Mouse (Mus musculus) CH12.LX (cell line): ENCODE measurements around the gene Fry. TPM values are rescaled to one million over a fixed set of nuclear protein-coding genes. Genes with fewer than 3 reads are reported as not detected.
A peak's percentile ranks its signal among the peaks of the same experiment; 100 is the strongest.

Experiments used
- DNase-seq: peaks from one replicate; pipeline ENCODE4 v3.0.0-alpha.2; 2013; ENCODE audit errors: extremely low read depth
- H3K27ac ChIP-seq: 2 replicates; pipeline ENCODE4 v1.5.1; 2012; ENCODE audit warnings: low read depth, mild to moderate bottlenecking, control low read depth, moderate library complexity; ENCODE audit not compliant: insufficient read depth
- H3K27me3 ChIP-seq: replicated peaks from 2 replicates; pipeline ENCODE3; 2012; ENCODE audit warnings: inconsistent platforms
- H3K36me3 ChIP-seq, 2 experiments: replicated peaks in 1 of 2; 2 replicates each; pipeline versions ENCODE3 to v1.6.1; 2012; ENCODE audit warnings: inconsistent platforms in 1 of 2, low read length in 1 of 2, mild to moderate bottlenecking in 1 of 2, mixed read lengths in 1 of 2, moderate library complexity in 1 of 2; ENCODE audit not compliant: control insufficient read depth in 1 of 2, insufficient read depth in 1 of 2
- H3K4me1 ChIP-seq, 2 experiments: 2 replicates each; pipeline ENCODE4 v1.6.1; 2012; ENCODE audit warnings: inconsistent platforms in 1 of 2, moderate library complexity in 1 of 2; ENCODE audit not compliant: insufficient read depth in 2 of 2, control insufficient read depth in 1 of 2
- H3K4me2 ChIP-seq: 2 replicates; pipeline ENCODE4 v1.6.1; 2012; ENCODE audit warnings: low read depth, mild to moderate bottlenecking, control low read depth; ENCODE audit not compliant: poor library complexity, insufficient read depth, severe bottlenecking
- H3K4me3 ChIP-seq, 3 experiments: fragments of 150-350 bp in 1 of 3; sonication (generic) in 1 of 3; replicated peaks in 1 of 3; 2 replicates each; pipeline versions ENCODE3 to v1.5.1; 2011 to 2012; ENCODE audit warnings: low read depth in 2 of 3, low read length in 2 of 3, mild to moderate bottlenecking in 2 of 3, moderate library complexity in 2 of 3, control low read depth in 1 of 3, improper control_type of control experiment in 1 of 3, inconsistent platforms in 1 of 3, mixed read lengths in 1 of 3; ENCODE audit not compliant: poor library complexity in 1 of 3
- H3K79me2 ChIP-seq: replicated peaks from 2 replicates; pipeline ENCODE4 v1.6.1; 2012; ENCODE audit warnings: mild to moderate bottlenecking, moderate library complexity; ENCODE audit not compliant: control insufficient read depth, poor library complexity, insufficient read depth, severe bottlenecking; ENCODE audit errors: extremely low read depth
- H3K9ac ChIP-seq: 2 replicates; pipeline ENCODE4 v1.6.1; 2012; ENCODE audit warnings: low read depth, mild to moderate bottlenecking, control low read depth, moderate library complexity; ENCODE audit not compliant: insufficient read depth
- H3K9me3 ChIP-seq: replicated peaks from 2 replicates; pipeline ENCODE3; 2012; ENCODE audit warnings: low read length, inconsistent platforms, mixed read lengths
- BHLHE40 ChIP-seq: IDR thresholded peaks from 2 replicates; pipeline ENCODE4 v1.6.1; 2011; ENCODE audit warnings: mild to moderate bottlenecking, low read depth, low read length, improper control_type of control experiment
- CHD2 ChIP-seq: IDR thresholded peaks from 2 replicates; pipeline ENCODE4 v1.6.1; 2011; ENCODE audit warnings: low read length, improper control_type of control experiment
- ELF1 ChIP-seq: IDR thresholded peaks from 2 replicates; pipeline ENCODE4 v1.6.1; 2014; ENCODE audit warnings: low read depth, mild to moderate bottlenecking, inconsistent platforms, low read length, improper control_type of control experiment
- EP300 ChIP-seq: IDR thresholded peaks from 2 replicates; pipeline ENCODE4 v1.6.1; 2011; ENCODE audit warnings: low read length, improper control_type of control experiment
- ETS1 ChIP-seq: conservative IDR thresholded peaks from 2 replicates; pipeline ENCODE4 v1.6.1; 2012; ENCODE audit warnings: low read depth, mild to moderate bottlenecking, inconsistent platforms, low read length, improper control_type of control experiment, moderate library complexity
- GABPA ChIP-seq: IDR thresholded peaks from 2 replicates; pipeline ENCODE4 v1.6.1; 2012; ENCODE audit warnings: low read depth, low read length, improper control_type of control experiment, inconsistent platforms; ENCODE audit not compliant: insufficient replicate concordance
- IRF4 ChIP-seq: IDR thresholded peaks from 2 replicates; pipeline ENCODE4 v1.6.1; 2014; ENCODE audit warnings: low read depth, mild to moderate bottlenecking, inconsistent platforms, low read length, improper control_type of control experiment
- JUN ChIP-seq: IDR thresholded peaks from 2 replicates; pipeline ENCODE4 v1.6.1; 2011; ENCODE audit warnings: low read depth, mild to moderate bottlenecking, low read length, improper control_type of control experiment, moderate library complexity; ENCODE audit not compliant: insufficient read depth
- JUND ChIP-seq: conservative IDR thresholded peaks from 2 replicates; pipeline ENCODE4 v1.6.1; 2011; ENCODE audit warnings: low read depth, low read length, improper control_type of control experiment
- MAX ChIP-seq: IDR thresholded peaks from 2 replicates; pipeline ENCODE4 v1.6.1; 2011; ENCODE audit warnings: low read length, improper control_type of control experiment
- MEF2A ChIP-seq: IDR thresholded peaks from 2 replicates; pipeline ENCODE4 v1.6.1; 2014; ENCODE audit warnings: low read depth, mild to moderate bottlenecking, inconsistent platforms, low read length, improper control_type of control experiment, borderline replicate concordance
- MYC ChIP-seq: IDR thresholded peaks from 2 replicates; pipeline ENCODE4 v1.6.1; 2011; ENCODE audit warnings: low read depth, mild to moderate bottlenecking, improper control_type of control experiment, low read length
- NELFE ChIP-seq: IDR thresholded peaks from 2 replicates; pipeline ENCODE4 v1.6.1; 2011; ENCODE audit warnings: low read depth, low read length, improper control_type of control experiment
- PAX5 ChIP-seq: IDR thresholded peaks from 2 replicates; pipeline ENCODE4 v1.6.1; 2012; ENCODE audit warnings: low read length, inconsistent platforms, mixed read lengths
- POLR2A ChIP-seq: IDR thresholded peaks from 2 replicates; pipeline ENCODE4 v1.6.1; 2011; ENCODE audit warnings: low read depth, mild to moderate bottlenecking, improper control_type of control experiment, low read length
- POLR2AphosphoS2 ChIP-seq: IDR thresholded peaks from 2 replicates; pipeline ENCODE4 v1.6.1; 2011; ENCODE audit warnings: low read depth, low read length, improper control_type of control experiment
- RAD21 ChIP-seq: IDR thresholded peaks from 2 replicates; pipeline ENCODE4 v1.6.1; 2011; ENCODE audit warnings: low read depth, mild to moderate bottlenecking, low read length, improper control_type of control experiment, moderate library complexity
- SIN3A ChIP-seq: IDR thresholded peaks from 2 replicates; pipeline ENCODE4 v1.6.1; 2012; ENCODE audit warnings: low read length, improper control_type of control experiment, inconsistent platforms
- TCF12 ChIP-seq: IDR thresholded peaks from 2 replicates; pipeline ENCODE4 v1.6.1; 2014; ENCODE audit warnings: low read depth, mild to moderate bottlenecking, inconsistent platforms, low read length, improper control_type of control experiment
- UBTF ChIP-seq: IDR thresholded peaks from 2 replicates; pipeline ENCODE4 v1.6.1; 2012; ENCODE audit warnings: low read depth, mild to moderate bottlenecking, inconsistent platforms, low read length, improper control_type of control experiment, moderate library complexity
- USF1 ChIP-seq: IDR thresholded peaks from 2 replicates; pipeline ENCODE4 v1.6.1; 2014; ENCODE audit warnings: low read depth, mild to moderate bottlenecking, inconsistent platforms, low read length, improper control_type of control experiment
- USF2 ChIP-seq: conservative IDR thresholded peaks from 2 replicates; pipeline ENCODE4 v1.6.1; 2011; ENCODE audit warnings: low read depth, low read length, improper control_type of control experiment
- ZC3H11A ChIP-seq: IDR thresholded peaks from 2 replicates; pipeline ENCODE4 v1.6.1; 2012; ENCODE audit warnings: low read depth, mild to moderate bottlenecking, inconsistent platforms, low read length, improper control_type of control experiment
- ZKSCAN1 ChIP-seq: IDR thresholded peaks from 2 replicates; pipeline ENCODE4 v1.6.1; 2012; ENCODE audit warnings: low read depth, inconsistent platforms, low read length, improper control_type of control experiment, borderline replicate concordance
- ZNF384 ChIP-seq: IDR thresholded peaks from 2 replicates; pipeline ENCODE4 v1.6.1; 2012; ENCODE audit warnings: low read depth, low read length, improper control_type of control experiment, inconsistent platforms
- dilution Hi-C: fragments of 300-500 bp; cut with MboI; formaldehyde crosslinking; loops from 2 replicates; pipeline ENCODE4 v1.14.3; 2020; ENCODE audit warnings: low sequenced_read_pairs; ENCODE audit not compliant: extremely low pct_unique_long_range_greater_than_20kb, extremely low pct_ligation_motif_present
- in situ Hi-C: fragments of 300-500 bp; cut with MboI; formaldehyde crosslinking; loops from 3 replicates; pipeline ENCODE4 v1.14.3; 2019; ENCODE audit warnings: low sequenced_read_pairs, low pct_ligation_motif_present, low pct_unique_long_range_greater_than_20kb, mixed read lengths
- polyA plus RNA-seq: library from polyadenylated mRNA; unstranded; fragments of >175 nt; gene quantifications from 2 replicates; pipeline ENCODE4 v1.2.1, GENCODE M21; 2012; ENCODE audit warnings: low read depth; ENCODE audit not compliant: insufficient read length
- total RNA-seq, 2 experiments: library from RNA; depleted of rRNA; stranded (reverse); fragments of 300-350 nt in 1 of 2; fragments of >200 nt in 1 of 2; gene quantifications; 2 replicates each; pipeline ENCODE4 v1.2.3; 2012 to 2014

Gene Fry
- total and polyA plus RNA-seq, 3 experiments: 0.34 to 0.80 (median 0.34) TPM

GRCm38 (mm10) chr5:150490821-150491220 lies 372.4 kb downstream of the Fry start:
- Histone ChIP-seq H3K4me2 (peak overlapping the region; percentile 91), H3K4me3 (peak overlapping the region; percentile 46 to 58 (median 56)), H3K9me3 (no peaks in the 10 kb centered on the region), H3K27me3 (no peaks in the 10 kb centered on the region), H3K36me3 (no peaks in the 10 kb centered on the region), H3K27ac (no peak overlapping the region), H3K79me2 (no peaks in the 10 kb centered on the region), H3K4me1 (peaks cover 2 to 9% of the 10 kb centered on the region in 2 experiments; a peak in 2 of 4 replicates), H3K9ac (peak overlapping the region; percentile 66)
- DNase-seq: peak; percentile 29
- in situ Hi-C loops (no loop called here), dilution Hi-C loops (no loop called here)
- peak; percentile 46; the same call in 1 of the 2 replicates for TF ChIP-seq ETS1
- no peak for TF ChIP-seq JUN
- TF ChIP-seq MYC: 0 out of 2 replicates have a peak, but pooled peaks have one; percentile 13
- TF ChIP-seq BHLHE40: 0 out of 2 replicates have a peak, but pooled peaks have one; percentile 23
- TF ChIP-seq MEF2A: no peak
- TF ChIP-seq ZC3H11A: no peak
- no peak for TF ChIP-seq NELFE
- TF ChIP-seq IRF4: no peak
- peak; percentile 51; the same call in 1 of the 2 replicates for TF ChIP-seq EP300
- TF ChIP-seq ELF1: no peak
- TF ChIP-seq POLR2AphosphoS2: no peak
- no peak for TF ChIP-seq USF2
- peak; percentile 73 for TF ChIP-seq CHD2
- TF ChIP-seq USF1: no peak
- no peak for TF ChIP-seq ZKSCAN1
- TF ChIP-seq MAX: no peak
- TF ChIP-seq POLR2A: no peak
- TF ChIP-seq SIN3A: 0 out of 2 replicates have a peak, but pooled peaks have one; percentile 23
- TF ChIP-seq ZNF384: 0 out of 2 replicates have a peak, but pooled peaks have one; percentile 12
- no peak for TF ChIP-seq GABPA
- TF ChIP-seq UBTF: 0 out of 2 replicates have a peak, but pooled peaks have one; percentile 39
- no peak for TF ChIP-seq PAX5
- no peak for TF ChIP-seq JUND
- TF ChIP-seq TCF12: peak; percentile 48; the same call in 1 of the 2 replicates
- no peak for TF ChIP-seq RAD21
